Mouse (Mus musculus) MEL (cell line): ENCODE measurements around the gene Adcy1. TPM values are rescaled to one million over a fixed set of nuclear protein-coding genes. Genes with fewer than 3 reads are reported as not detected.

Experiments
- DNase-seq: peaks from one replicate; pipeline ENCODE4 v3.0.0; 2011; ENCODE audit warnings: low read depth, low spot score
- H3K27ac ChIP-seq: 2 replicates; pipeline ENCODE4 v1.5.1; 2012; ENCODE audit warnings: low read depth, mild to moderate bottlenecking, control low read depth, low read length, moderate library complexity; ENCODE audit not compliant: control insufficient read depth
- H3K27me3 ChIP-seq, 2 experiments: fragments of 150-350 bp in 1 of 2; sonication (generic) in 1 of 2; 2 replicates each; pipeline ENCODE4 v1.6.1; 2012; ENCODE audit warnings: low read length in 2 of 2, mild to moderate bottlenecking in 2 of 2, improper control_type of control experiment in 1 of 2, moderate library complexity in 1 of 2; ENCODE audit not compliant: insufficient read depth in 2 of 2, control insufficient read depth in 1 of 2
- H3K36me3 ChIP-seq, 2 experiments: 2 replicates each; pipeline ENCODE4 v1.6.1; 2012 to 2014; ENCODE audit warnings: low read length in 2 of 2, improper control_type of control experiment in 1 of 2, inconsistent platforms in 1 of 2, mild to moderate bottlenecking in 1 of 2; ENCODE audit not compliant: insufficient read depth in 2 of 2, control insufficient read depth in 1 of 2
- H3K4me1 ChIP-seq, 2 experiments: fragments of 150-350 bp in 1 of 2; sonication (generic) in 1 of 2; 2 replicates each; pipeline ENCODE4 v1.6.1; 2012; ENCODE audit warnings: low read length in 2 of 2, improper control_type of control experiment in 1 of 2, mild to moderate bottlenecking in 1 of 2; ENCODE audit not compliant: insufficient read depth in 2 of 2, control insufficient read depth in 1 of 2
- H3K4me3 ChIP-seq, 2 experiments: fragments of 150-350 bp in 1 of 2; sonication (generic) in 1 of 2; 2 replicates each; pipeline ENCODE4 v1.5.1; 2012; ENCODE audit warnings: low read depth in 2 of 2, low read length in 2 of 2, mild to moderate bottlenecking in 2 of 2, moderate library complexity in 2 of 2, control low read depth in 1 of 2, improper control_type of control experiment in 1 of 2; ENCODE audit not compliant: control insufficient read depth in 1 of 2, insufficient read depth in 1 of 2
- H3K79me2 ChIP-seq: 2 replicates; pipeline ENCODE4 v1.6.1; 2012; ENCODE audit warnings: mild to moderate bottlenecking, low read length, moderate library complexity; ENCODE audit not compliant: control insufficient read depth, poor library complexity, insufficient read depth
- H3K9ac ChIP-seq: 2 replicates; pipeline ENCODE4 v1.6.1; 2012; ENCODE audit warnings: low read depth, mild to moderate bottlenecking, control low read depth, low read length, moderate library complexity; ENCODE audit not compliant: control insufficient read depth, poor library complexity, severe bottlenecking
- H3K9me3 ChIP-seq: fragments of 150-350 bp; sonication (generic); replicated peaks from 2 replicates; pipeline ENCODE4 v1.6.1; 2012; ENCODE audit warnings: mild to moderate bottlenecking, low read length, improper control_type of control experiment, moderate library complexity; ENCODE audit not compliant: insufficient read depth
- BHLHE40 ChIP-seq: IDR thresholded peaks from 2 replicates; pipeline ENCODE4 v1.6.1; 2012; ENCODE audit warnings: low read depth, mild to moderate bottlenecking, inconsistent platforms, low read length, improper control_type of control experiment, borderline replicate concordance
- CHD1 ChIP-seq: IDR thresholded peaks from 2 replicates; pipeline ENCODE4 v1.6.1; 2012; ENCODE audit warnings: low read depth, mild to moderate bottlenecking, inconsistent platforms, low read length, improper control_type of control experiment
- CTCF ChIP-seq, 3 experiments: IDR thresholded peaks in 2 of 3; conservative IDR thresholded peaks in 1 of 3; 2 replicates each; pipeline ENCODE4 v1.5.1; 2011 to 2012; ENCODE audit warnings: low read length in 3 of 3, low read depth in 2 of 3, mild to moderate bottlenecking in 2 of 3, improper control_type of control experiment in 1 of 3, inconsistent platforms in 1 of 3, mixed read lengths in 1 of 3, moderate library complexity in 1 of 3; ENCODE audit not compliant: control insufficient read depth in 1 of 3, insufficient read depth in 1 of 3, poor library complexity in 1 of 3, severe bottlenecking in 1 of 3
- E2F4 ChIP-seq: IDR thresholded peaks from 2 replicates; pipeline ENCODE4 v1.6.1; 2011; ENCODE audit warnings: low read depth, low read length, improper control_type of control experiment, borderline replicate concordance
- ELF1 ChIP-seq: IDR thresholded peaks from 2 replicates; pipeline ENCODE4 v1.6.1; 2014; ENCODE audit warnings: low read depth, mild to moderate bottlenecking, inconsistent platforms, low read length, improper control_type of control experiment, moderate library complexity
- EP300 ChIP-seq, 2 experiments: IDR thresholded peaks; 2 replicates each; pipeline ENCODE4 v1.6.1; 2011; ENCODE audit warnings: improper control_type of control experiment in 2 of 2, low read length in 2 of 2, low read depth in 1 of 2, mild to moderate bottlenecking in 1 of 2
- ETS1 ChIP-seq: IDR thresholded peaks from 2 replicates; pipeline ENCODE4 v1.6.1; 2012; ENCODE audit warnings: low read depth, mild to moderate bottlenecking, inconsistent platforms, low read length, improper control_type of control experiment, moderate library complexity
- GABPA ChIP-seq: IDR thresholded peaks from 2 replicates; pipeline ENCODE4 v1.6.1; 2012; ENCODE audit warnings: low read depth, mild to moderate bottlenecking, inconsistent platforms, low read length, improper control_type of control experiment, moderate library complexity
- JUND ChIP-seq: IDR thresholded peaks from 2 replicates; pipeline ENCODE4 v1.6.1; 2011; ENCODE audit warnings: low read depth, mild to moderate bottlenecking, improper control_type of control experiment, low read length
- KAT2A ChIP-seq: conservative IDR thresholded peaks from 2 replicates; pipeline ENCODE4 v1.6.1; 2012; ENCODE audit warnings: low read depth, low read length, improper control_type of control experiment, inconsistent platforms
- MEF2A ChIP-seq: IDR thresholded peaks from 2 replicates; pipeline ENCODE4 v1.6.1; 2014; ENCODE audit warnings: low read depth, mild to moderate bottlenecking, inconsistent platforms, low read length, improper control_type of control experiment; ENCODE audit not compliant: poor library complexity, insufficient replicate concordance, severe bottlenecking; ENCODE audit errors: extremely low read depth
- MXI1 ChIP-seq: IDR thresholded peaks from 2 replicates; pipeline ENCODE4 v1.6.1; 2011; ENCODE audit warnings: mild to moderate bottlenecking, low read depth, low read length, improper control_type of control experiment
- MYC ChIP-seq: IDR thresholded peaks from 2 replicates; pipeline ENCODE4 v1.6.1; 2011; ENCODE audit warnings: low read depth, mild to moderate bottlenecking, low read length, improper control_type of control experiment, moderate library complexity
- NRF1 ChIP-seq: IDR thresholded peaks from 2 replicates; pipeline ENCODE4 v1.6.1; 2014; ENCODE audit warnings: low read depth, mild to moderate bottlenecking, inconsistent platforms, low read length, improper control_type of control experiment, moderate library complexity; ENCODE audit not compliant: poor library complexity, insufficient read depth, severe bottlenecking
- RAD21 ChIP-seq: IDR thresholded peaks from 2 replicates; pipeline ENCODE4 v1.6.1; 2011; ENCODE audit warnings: mild to moderate bottlenecking, low read depth, low read length, improper control_type of control experiment
- RCOR1 ChIP-seq: IDR thresholded peaks from 2 replicates; pipeline ENCODE4 v1.6.1; 2012; ENCODE audit warnings: low read depth, mild to moderate bottlenecking, inconsistent platforms, low read length, improper control_type of control experiment
- SMC3 ChIP-seq: IDR thresholded peaks from 2 replicates; pipeline ENCODE4 v1.6.1; 2011; ENCODE audit warnings: low read depth, low read length, improper control_type of control experiment
- TBP ChIP-seq: IDR thresholded peaks from 2 replicates; pipeline ENCODE4 v1.8.0; 2011; ENCODE audit warnings: low read depth, low read length, improper control_type of control experiment
- USF1 ChIP-seq: IDR thresholded peaks from 2 replicates; pipeline ENCODE4 v1.6.1; 2014; ENCODE audit warnings: low read depth, mild to moderate bottlenecking, inconsistent platforms, low read length, improper control_type of control experiment, moderate library complexity
- USF2 ChIP-seq, 2 experiments: IDR thresholded peaks; 2 replicates each; pipeline ENCODE4 v1.6.1; 2011 to 2012; ENCODE audit warnings: improper control_type of control experiment in 2 of 2, low read length in 2 of 2, borderline replicate concordance in 1 of 2, inconsistent platforms in 1 of 2, low read depth in 1 of 2, mild to moderate bottlenecking in 1 of 2; ENCODE audit not compliant: insufficient read depth in 1 of 2
- ZKSCAN1 ChIP-seq: IDR thresholded peaks from 2 replicates; pipeline ENCODE4 v1.6.1; 2012; ENCODE audit warnings: low read depth, mild to moderate bottlenecking, inconsistent platforms, low read length, improper control_type of control experiment, moderate library complexity
- ZNF384 ChIP-seq: IDR thresholded peaks from 2 replicates; pipeline ENCODE4 v1.6.1; 2012; ENCODE audit warnings: low read depth, mild to moderate bottlenecking, inconsistent platforms, low read length, improper control_type of control experiment
- polyA plus RNA-seq, 2 experiments: library from polyadenylated mRNA; stranded (reverse) in 1 of 2; unstranded in 1 of 2; fragments of >175 nt in 1 of 2; fragments of >200 nt in 1 of 2; gene quantifications; 2 replicates each; pipeline versions ENCODE4 v1.2.1 to v1.2.4; 2012; ENCODE audit warnings: low replicate concordance in 2 of 2, low read depth in 1 of 2; ENCODE audit not compliant: insufficient read length in 2 of 2, insufficient read depth in 1 of 2, missing spikeins in 1 of 2
- total RNA-seq: library from RNA; depleted of rRNA; stranded (reverse); fragments of 300-350 nt; gene quantifications from 2 replicates; pipeline ENCODE4 v1.2.3, GENCODE M21; 2012

Gene Adcy1
- total and polyA plus RNA-seq, 3 experiments = under 0.01 TPM; not detected in 2

DNA sequence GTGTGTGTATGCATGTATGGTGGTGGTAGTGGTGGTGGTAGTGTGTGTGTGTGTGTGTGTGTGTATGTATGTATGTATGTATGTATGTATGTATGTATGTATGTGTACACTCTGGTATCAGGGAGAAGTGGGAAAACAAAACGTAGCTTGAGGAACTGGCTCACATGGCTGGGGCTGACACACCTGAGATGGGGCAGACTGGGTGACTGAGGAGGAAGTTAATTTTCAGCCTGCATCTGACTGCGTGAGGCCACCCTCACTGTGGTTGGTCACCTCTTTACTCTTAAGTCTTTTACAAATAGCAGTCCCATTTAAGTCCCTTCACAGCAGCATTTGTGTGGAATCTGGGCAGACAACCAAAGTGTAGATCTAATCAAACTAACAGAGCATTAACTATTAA, 116.0 kb downstream of the Adcy1 start:
- H3K4me1 ChIP-seq = no peaks in the 10 kb centered on the region
- no peak for TF ChIP-seq MXI1
- TF ChIP-seq CHD1 = no peak
- no peak for TF ChIP-seq JUND
- no peak for TF ChIP-seq NRF1
- no peak for TF ChIP-seq USF1
- TF ChIP-seq ZNF384 = no peak
- TF ChIP-seq USF2 (IDR thresholded peaks at IDR 0.05; ENCODE audit: borderline replicate concordance in 1 of 2, insufficient read depth in 1 of 2, low read depth in 1 of 2, low read length in 2 of 2) = no peak
- TF ChIP-seq SMC3 = no peak
- no peak for TF ChIP-seq TBP
- TF ChIP-seq MYC = no peak
- TF ChIP-seq ELF1 = no peak
- TF ChIP-seq GABPA = no peak
- no peak for TF ChIP-seq EP300 (IDR thresholded peaks at IDR 0.05; ENCODE audit: low read depth in 1 of 2, low read length in 2 of 2)
- TF ChIP-seq ETS1 = no peak
- no peak for TF ChIP-seq CTCF (IDR thresholded peaks at IDR 0.05 in 2 of 3, conservative IDR thresholded peaks at IDR 0.05 in 1 of 3; ENCODE audit: control insufficient read depth in 1 of 3, insufficient read depth in 1 of 3, low read depth in 2 of 3, low read length in 3 of 3, poor library complexity in 1 of 3, severe bottlenecking in 1 of 3)
- TF ChIP-seq MEF2A = no peak
- TF ChIP-seq RAD21 = no peak
- TF ChIP-seq ZKSCAN1 = no peak
- no peak for TF ChIP-seq KAT2A
- H3K4me3 ChIP-seq = no peak overlapping the region
- no peaks in the 10 kb centered on the region for H3K9me3 ChIP-seq
- H3K9ac ChIP-seq = no peak overlapping the region
- H3K27me3 ChIP-seq = no peaks in the 10 kb centered on the region
- H3K36me3 ChIP-seq = no peaks in the 10 kb centered on the region
- H3K79me2 ChIP-seq = no peaks in the 10 kb centered on the region
- no peak overlapping the region for H3K27ac ChIP-seq
- no peak for DNase-seq

DNA sequence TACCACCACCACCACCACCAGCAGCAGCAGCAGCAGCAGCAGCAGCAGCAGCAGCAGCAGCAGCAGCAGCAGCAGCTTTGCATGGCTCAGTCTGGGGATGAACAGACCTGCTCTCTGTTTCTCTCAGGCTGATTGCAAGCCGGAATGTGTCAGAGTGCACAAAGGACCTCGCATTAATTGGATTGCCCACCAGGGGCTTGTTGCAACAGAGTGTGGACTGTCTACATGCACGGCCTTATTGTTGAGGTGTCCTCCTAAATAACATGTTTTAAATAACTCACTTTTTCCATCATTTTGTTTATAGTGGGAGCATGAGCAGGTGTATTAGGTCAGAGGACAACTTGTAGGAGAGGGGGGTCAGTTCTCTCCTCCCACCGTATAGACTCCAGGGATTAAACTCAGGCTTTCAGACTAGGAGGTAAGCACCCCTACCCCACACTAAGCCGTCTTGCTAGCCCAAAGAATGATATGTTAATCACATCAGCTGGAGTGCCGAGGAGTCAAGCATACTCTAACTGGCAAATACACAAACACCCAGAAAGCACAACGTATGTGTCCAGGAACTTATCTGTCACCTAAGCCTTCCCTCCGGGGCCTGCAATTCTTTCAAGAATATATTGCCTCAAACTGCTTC, 119.2 kb downstream of the Adcy1 start:
- DNase-seq = no peak
- TF ChIP-seq RCOR1 (no peak), ETS1 (no peak), ZNF384 (no peak), MXI1 (no peak), NRF1 (no peak), USF2 (IDR thresholded peaks at IDR 0.05; ENCODE audit: borderline replicate concordance in 1 of 2, insufficient read depth in 1 of 2, low read depth in 1 of 2, low read length in 2 of 2) (no peak), E2F4 (no peak), BHLHE40 (no peak), ZKSCAN1 (no peak), ELF1 (no peak)
- Histone ChIP-seq H3K27ac (no peak overlapping the region), H3K9ac (no peak overlapping the region), H3K4me1 (no peaks in the 10 kb centered on the region), H3K9me3 (no peaks in the 10 kb centered on the region), H3K36me3 (no peaks in the 10 kb centered on the region), H3K79me2 (no peaks in the 10 kb centered on the region), H3K4me3 (no peak overlapping the region), H3K27me3 (no peaks in the 10 kb centered on the region)
